Mouse (Mus musculus): ENCODE measurements around the gene Vps11.
"Not testable (repeated sequence)": the region's sequence is repeated elsewhere in the genome, so short reads cannot be mapped to it uniquely, and the experiment has no call there.

GRCm38 (mm10) chr9:44408693-44409092, 47.2 kb upstream of the Vps11 start:
- TF ChIP-seq CTCF (IDR thresholded peaks at IDR 0.05; ENCODE audit: extremely low read depth, insufficient read length, insufficient replicate concordance, low read depth, low read length); POLR2A (IDR thresholded peaks at IDR 0.05; ENCODE audit: low read depth, low read length): not testable (repeated sequence)

All from small intestine, adult 2 months (tissue).